Mouse (Mus musculus) granulocyte monocyte progenitor cell, adult 5-6 weeks (primary cell): ENCODE data around the gene Olfr272. TPM values are rescaled to one million over a fixed set of nuclear protein-coding genes. Genes with fewer than 3 reads are reported as not detected.

Experiments
- ATAC-seq: replicated peaks from 2 replicates; pipeline ENCODE4 v1.8.0; 2016; ENCODE audit warnings: mild to moderate bottlenecking, moderate TSS enrichment, inconsistent platforms; ENCODE audit not compliant: poor library complexity, severe bottlenecking
- total RNA-seq, 2 experiments: library from RNA; stranded (forward) in 1 of 2; stranded (reverse) in 1 of 2; fragments of 200-712, 200-1000 nt in 1 of 2; fragments of >200 nt in 1 of 2; fragmentation: Nextera tagmentation in 1 of 2; gene quantifications; 2 replicates each; pipeline ENCODE4 v1.2.3; 2014 to 2017

The Olfr272 gene
- total RNA-seq (2014; fragmentation: Nextera tagmentation) (2.6 TPM in 1 of 2 replicates, not detected in the other), total RNA-seq (2017) (not detected in 2 replicates)

DNA sequence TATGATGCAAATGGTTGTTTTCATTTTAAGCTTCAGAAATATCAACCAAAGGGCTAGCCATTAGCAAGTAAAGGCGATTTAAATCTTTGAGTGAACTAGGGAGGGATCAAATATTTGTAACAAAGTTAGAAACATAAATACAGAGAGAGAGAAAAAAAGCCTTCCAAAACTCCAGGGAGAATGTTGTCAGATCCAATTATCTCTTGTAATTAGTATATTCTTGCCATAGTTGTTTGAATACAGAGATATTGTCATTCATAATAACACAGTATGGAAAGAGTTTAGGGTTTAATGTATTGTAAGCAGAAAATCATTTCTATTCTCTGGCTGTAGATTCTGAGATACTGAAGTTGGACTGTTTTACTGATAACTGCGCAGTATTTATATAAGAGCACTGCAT, at the start of gene Olfr272:
Gene Olfr272, minus strand, starts transcription at position 101 of the 400 bp plus-strand sequence.
- ATAC-seq: no peak

DNA sequence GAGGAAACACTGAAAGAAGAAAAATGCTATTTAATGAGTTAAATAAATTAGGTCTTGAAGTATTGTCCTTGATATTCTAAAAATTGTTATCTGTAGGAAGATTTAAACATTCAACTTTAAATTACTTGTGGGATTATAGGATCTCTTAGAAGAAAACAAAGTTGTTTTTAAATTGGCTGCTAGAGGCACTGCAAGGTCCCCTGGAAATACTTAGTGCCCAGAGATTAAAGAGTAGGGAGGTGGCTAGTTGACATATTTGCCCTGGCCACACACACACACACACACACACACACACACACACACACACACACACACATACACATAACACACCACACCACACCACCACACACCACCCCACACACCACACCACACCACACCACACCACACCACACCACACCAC, 45.3 kb upstream of the Olfr272 start, which contains the start of gene Olfr270:
Gene Olfr270, plus strand, starts transcription at position 301 of the 400 bp plus-strand sequence.
- ATAC-seq: no peak

DNA sequence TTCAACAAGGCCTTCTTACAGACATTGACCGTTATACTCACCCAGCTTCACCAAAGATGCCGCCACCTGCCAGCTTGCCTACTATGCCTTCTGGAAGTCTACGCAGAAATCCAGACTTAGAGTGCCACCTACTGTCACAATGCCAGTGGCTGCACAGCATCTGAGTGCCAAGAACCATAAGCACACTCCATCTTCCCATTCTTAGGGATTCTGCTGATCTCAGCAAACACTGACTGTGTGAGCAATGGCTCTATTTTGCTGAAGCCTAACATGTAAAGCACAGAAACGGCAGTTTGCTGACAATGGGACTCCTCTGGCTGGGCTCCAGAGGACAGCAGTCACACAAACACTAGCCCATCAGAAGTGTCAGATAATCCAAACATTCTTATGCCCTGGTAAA, 39.7 kb upstream of the Olfr272 start:
- peak; percentile 95 for ATAC-seq

DNA sequence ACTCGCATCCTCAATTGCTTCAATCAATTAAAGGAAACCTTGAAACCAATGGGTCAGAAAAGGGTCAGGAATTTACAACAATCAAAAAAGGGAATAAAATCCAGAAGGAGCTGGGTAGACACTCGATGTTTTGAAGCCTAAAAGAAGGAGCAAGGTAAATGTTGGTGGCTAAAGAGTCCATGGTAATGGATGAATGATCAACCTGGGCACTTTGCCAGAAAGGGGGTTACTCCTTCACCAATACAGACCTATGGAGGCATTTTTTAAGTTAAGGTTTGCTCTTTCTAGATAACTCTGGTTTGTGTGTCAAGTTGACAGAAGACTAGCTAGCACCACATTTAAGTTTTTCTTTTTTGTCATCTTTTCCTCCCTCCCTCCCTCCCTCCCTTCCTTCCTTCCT, 30.0 kb upstream of the Olfr272 start:
- ATAC-seq: no peak

DNA sequence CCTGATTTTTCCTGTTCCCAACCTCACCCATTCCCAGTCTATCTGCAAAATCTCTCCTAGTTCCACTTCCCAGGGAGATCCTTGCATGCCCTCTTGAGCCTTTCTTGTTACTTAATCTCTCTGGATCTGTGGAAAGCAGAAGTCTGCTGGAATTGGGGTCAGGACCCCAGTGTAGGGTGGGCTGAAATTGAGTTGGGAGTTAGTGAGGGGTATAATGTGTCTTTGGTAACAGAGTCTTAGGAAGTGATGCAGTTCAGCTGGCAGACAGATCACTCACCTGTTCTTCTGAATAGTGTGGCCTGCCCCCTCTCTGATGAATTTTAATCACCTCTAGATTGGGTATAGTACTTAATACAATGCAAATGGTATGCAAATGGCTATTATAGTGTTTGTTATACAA, 27.7 kb upstream of the Olfr272 start:
- ATAC-seq: no peak

DNA sequence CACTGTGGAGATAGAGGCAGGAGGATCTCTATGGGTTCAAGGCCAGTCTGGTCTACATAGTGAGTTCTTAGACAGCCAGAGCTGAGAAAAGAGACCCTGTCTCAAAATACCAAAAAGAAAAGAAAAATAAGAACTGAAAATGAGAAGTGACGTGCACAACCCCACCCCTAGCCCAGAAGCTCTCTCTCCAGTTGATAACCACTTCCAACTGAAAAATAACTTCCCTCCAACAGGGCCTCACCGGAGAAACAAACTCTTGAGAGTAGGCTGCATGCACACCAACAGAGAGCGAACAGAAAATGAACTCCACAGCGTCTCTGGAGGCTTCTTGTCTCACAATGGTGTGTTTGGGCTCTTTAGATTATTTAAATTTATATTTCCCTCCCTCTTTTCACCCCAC, 11.5 kb upstream of the Olfr272 start:
- ATAC-seq: peak; percentile 56; the same call in 1 of the 2 replicates

DNA sequence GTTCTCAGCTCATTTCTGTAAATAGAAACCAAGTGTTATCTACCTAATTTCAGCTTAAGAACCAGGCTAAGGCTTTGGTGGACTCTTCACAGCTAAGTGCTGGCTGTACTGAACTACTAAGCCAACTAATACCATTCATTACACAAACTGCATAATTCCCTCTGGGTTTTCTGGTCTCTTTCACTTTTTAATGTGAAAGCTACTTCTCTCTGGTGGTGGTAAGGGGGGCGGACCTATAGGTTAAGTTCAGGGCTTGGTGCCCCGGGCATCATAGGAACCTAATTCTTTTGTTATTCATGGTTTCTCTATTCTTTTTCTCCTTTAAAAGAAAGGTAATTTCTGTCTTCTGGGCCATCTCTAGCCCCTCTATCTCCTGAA, 1.7 kb downstream of the Olfr272 start:
- ATAC-seq: peak; percentile 50

DNA sequence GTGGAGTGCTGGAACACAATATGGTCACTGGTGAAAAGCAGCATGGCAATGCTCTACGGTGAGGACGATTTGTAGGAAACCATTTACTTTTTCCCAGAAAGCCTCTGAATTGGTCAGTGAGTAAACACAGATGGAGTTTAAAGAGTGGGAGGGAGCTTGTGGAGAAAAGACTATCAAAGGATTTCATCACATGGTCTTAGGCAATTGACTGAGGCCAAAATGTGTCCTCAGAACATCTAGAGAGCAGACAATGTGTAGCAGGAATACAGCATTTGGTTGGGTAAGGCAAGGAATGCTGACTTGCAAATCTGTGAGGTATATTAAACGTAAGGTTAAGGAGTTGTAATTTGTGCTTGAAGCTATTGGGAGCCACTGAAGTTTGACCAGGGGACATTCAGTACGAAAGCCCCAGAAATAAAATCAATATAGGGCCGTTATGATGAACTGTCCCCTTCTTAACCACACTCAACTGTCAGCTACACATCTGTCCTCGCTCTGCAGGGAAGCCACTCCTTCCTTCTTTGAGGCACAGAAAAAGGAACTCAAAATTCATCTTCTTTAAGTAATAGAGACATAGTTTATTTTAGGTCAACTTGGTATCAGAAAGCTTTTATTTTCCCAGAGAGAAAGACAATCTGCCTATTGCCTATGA, 2.2 kb downstream of the Olfr272 start:
- ATAC-seq: peak; percentile 91

DNA sequence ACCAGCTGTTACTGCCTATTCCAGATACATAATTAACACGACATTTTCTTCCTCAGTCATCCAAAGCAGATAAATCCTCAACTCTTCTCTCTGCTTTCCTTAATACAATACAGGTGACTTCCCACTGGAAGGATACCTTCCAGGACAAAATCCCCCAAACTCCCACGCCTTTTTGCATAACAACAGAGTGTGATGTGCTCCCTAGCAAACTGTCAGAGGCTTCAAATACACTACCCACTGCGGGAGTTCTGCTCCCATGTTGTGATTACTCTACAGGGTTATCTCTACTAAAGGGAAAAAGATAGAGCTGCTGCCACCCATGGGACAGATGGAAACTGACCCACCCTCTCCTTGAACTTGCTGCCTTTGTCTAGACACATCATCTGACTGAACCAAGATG, 6.6 kb downstream of the Olfr272 start:
- no peak for ATAC-seq

DNA sequence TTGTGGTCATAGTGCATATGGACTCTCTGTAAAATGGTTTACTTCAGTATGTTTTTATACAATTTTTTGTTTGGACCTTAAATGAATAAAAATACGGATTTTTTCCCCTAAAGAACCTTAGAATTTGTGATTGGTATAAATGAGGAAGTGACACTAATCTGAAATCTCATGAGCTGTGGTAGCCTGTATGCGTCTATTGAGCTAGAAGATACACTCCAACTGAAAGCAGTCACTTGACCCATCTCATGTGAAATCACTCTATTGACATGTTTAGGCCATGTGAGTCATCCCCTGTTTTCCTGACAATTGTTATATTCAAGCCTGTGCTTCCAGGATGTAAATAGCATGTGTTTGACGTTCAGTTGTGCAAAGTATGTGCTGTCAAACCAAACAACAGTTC, 9.4 kb downstream of the Olfr272 start:
- ATAC-seq: peak; percentile 96

DNA sequence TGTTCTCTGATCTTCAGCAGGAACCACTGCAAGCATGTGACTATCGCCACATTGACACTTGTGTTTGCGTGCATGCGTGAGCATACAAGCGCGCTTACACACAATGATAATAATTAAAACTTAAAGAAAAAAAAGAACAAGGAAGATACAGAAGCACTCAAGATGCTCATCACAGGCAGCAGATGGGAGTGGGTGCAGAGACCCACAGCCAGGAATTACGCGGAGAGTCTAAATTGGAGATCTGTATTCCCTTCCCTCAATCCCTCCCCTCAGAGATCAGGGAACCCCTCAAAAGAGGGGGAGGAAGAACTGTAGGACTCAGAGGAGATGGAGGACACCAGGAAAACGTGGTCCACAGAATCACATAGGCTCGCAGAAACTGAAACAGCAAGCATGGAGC, 54.8 kb downstream of the Olfr272 start:
- ATAC-seq: no peak

Other genes starting within 250 kb of the Olfr272 start
- not detected in 2 replicates for gene Olfr275, start 104.6 kb downstream of the Olfr272 start, total RNA-seq (2014; fragmentation: Nextera tagmentation)
- not detected in 2 replicates for gene Olfr275, start 104.6 kb downstream of the Olfr272 start, total RNA-seq (2017)
- not detected in 2 replicates for gene Olfr273, start 59.9 kb downstream of the Olfr272 start, total RNA-seq (2014; fragmentation: Nextera tagmentation)
- gene Olfr273, start 59.9 kb downstream of the Olfr272 start, total RNA-seq (2017): not detected in 2 replicates
- not detected in 2 replicates for gene Olfr270, start 45.4 kb upstream of the Olfr272 start, total RNA-seq (2014; fragmentation: Nextera tagmentation)
- not detected in 2 replicates for gene Olfr270, start 45.4 kb upstream of the Olfr272 start, total RNA-seq (2017)
- gene Nipsnap3a, start 70.1 kb upstream of the Olfr272 start, total RNA-seq (2014; fragmentation: Nextera tagmentation): not detected in 2 replicates
- gene Nipsnap3a, start 70.1 kb upstream of the Olfr272 start, total RNA-seq (2017): not detected in 2 replicates
- gene Nipsnap3b, start 92.7 kb upstream of the Olfr272 start, total RNA-seq (2014; fragmentation: Nextera tagmentation): 59.4 and 65.4 TPM in 2 replicates
- gene Nipsnap3b, start 92.7 kb upstream of the Olfr272 start, total RNA-seq (2017): 31.0 and 45.3 TPM in 2 replicates
- 0.49 and 2.6 TPM in 2 replicates for gene Abca1, start 240.7 kb upstream of the Olfr272 start, total RNA-seq (2014; fragmentation: Nextera tagmentation)
- gene Abca1, start 240.7 kb upstream of the Olfr272 start, total RNA-seq (2017): 2.2 and 3.8 TPM in 2 replicates